Mouse (Mus musculus): ENCODE data around the gene Ryr3. TPM values are rescaled to one million over a fixed set of nuclear protein-coding genes. Genes with fewer than 3 reads are reported as not detected.
"Not testable (repeated sequence)": the region's sequence is repeated elsewhere in the genome, so short reads cannot be mapped to it uniquely, and the experiment has no call there.

Gene Ryr3
- polyA plus RNA-seq, 1 experiment: 0.61 TPM

- WGBS: 77% methylated on average over 4 of the region's 4 CpGs
- no peak for DNase-seq (ENCODE audit: low read depth, low spot score)
These were observed 101.5 kb downstream of the Ryr3 start for GRCm38 (mm10) chr2:113115248-113115896.

GRCm38 (mm10) chr2:113104609-113105008 lies 112.3 kb downstream of the Ryr3 start:
- whole genome bisulfite sequencing: 68% methylated on average over 6 of the region's 6 CpGs

GRCm38 (mm10) chr2:113095184-113095583 lies 121.7 kb downstream of the Ryr3 start:
- DNase-seq (ENCODE audit: low read depth, low spot score): no peak
- WGBS: 66% methylated on average over 4 of the region's 4 CpGs

More at GRCm38 (mm10) chr2:113104609-113105008, 112.3 kb downstream of the Ryr3 start:
- no peak for DNase-seq (ENCODE audit: low read depth, low spot score)

GRCm38 (mm10) chr2:113094088-113094487 lies 122.8 kb downstream of the Ryr3 start:
- 89% methylated on average over 6 of the region's 6 CpGs for WGBS
- DNase-seq (ENCODE audit: low read depth, low spot score): no peak

DNA sequence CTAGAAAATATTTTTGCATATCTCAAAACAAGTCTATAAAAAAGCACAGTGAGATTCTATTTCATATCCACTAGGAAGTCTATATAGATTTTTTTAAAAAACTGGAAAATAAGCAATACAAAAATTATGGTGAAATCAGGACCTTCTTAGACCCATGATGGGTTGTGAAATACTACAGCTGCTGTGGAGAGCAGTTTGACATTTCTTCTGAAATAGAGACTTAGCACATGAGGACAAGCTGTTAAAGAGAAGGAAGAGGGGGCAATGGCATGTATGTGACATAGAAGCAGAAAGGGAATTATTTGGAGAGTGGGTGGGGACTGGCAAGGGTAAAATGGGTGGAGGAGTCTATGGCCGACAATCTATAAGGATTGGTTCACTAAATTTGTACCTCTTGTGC lies 124.1 kb downstream of the Ryr3 start:
- DNase-seq (ENCODE audit: low read depth, low spot score): no peak

DNA sequence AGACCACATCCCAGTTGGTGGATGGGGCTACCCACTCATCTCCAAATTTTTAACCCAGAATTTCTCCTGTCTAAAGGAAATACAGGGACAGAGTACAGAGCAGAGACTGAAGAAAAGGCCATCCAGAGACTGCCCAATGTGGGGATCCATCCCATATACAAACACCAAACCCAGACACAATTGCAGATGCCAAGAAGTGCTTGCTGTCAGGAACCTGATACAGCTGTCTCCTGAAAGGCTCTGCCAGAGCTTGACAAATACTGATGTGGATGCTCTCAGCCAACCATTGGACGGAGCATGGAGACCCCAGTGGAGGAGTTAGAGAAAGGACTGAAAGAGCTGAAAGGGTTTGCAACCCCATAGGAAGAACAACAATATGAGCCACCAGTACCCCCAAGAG lies 125.6 kb downstream of the Ryr3 start:
- not testable (repeated sequence) for DNase-seq (ENCODE audit: low read depth, low spot score)
- 71% methylated on average over 1 of the region's 1 CpGs for WGBS

More for the DNA sequence above, 124.1 kb downstream of the Ryr3 start:
- WGBS: 71% methylated on average over 1 of the region's 1 CpGs

DNA sequence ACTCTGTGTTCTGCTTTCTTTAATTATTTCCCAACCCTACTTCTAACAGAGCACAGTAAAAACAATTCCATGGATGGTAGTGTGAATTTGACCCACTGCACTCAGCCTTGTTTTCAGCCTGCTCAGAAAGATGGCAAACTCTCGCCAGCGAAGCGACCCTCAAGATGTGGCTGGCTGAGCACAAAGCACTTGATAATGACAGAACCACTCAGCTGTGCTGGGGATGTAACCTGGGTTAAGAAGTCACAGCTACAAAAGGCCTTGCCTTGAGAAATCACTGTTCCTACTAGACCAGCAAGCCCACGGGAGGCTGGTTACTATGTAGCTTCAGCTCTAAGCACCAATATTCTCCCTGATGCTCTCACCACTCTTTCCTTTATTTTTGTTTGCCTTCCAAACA lies 140.5 kb downstream of the Ryr3 start:
- 88% methylated on average over 4 of the region's 4 CpGs for WGBS
- no peak for DNase-seq (ENCODE audit: low read depth, low spot score)

DNA sequence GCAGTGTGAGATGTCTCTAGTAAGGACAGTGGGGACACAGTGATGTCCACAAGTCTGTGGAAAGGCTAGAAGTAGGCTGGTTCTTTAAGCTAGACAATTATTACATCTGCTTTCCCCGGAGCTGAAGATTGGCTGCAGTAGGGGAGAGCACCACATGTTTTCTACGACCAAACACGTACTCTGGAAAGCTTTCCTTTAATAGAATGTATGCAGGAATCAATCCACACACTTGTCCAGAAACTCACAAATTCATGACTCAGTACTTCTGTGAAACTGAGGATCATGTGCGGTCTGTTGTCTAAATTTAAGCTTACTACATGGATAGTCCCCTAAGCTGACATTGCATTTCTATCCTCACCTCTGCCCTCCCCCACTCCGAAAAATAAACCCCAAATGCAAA lies 157.5 kb downstream of the Ryr3 start:
- no peak for DNase-seq (ENCODE audit: low read depth, low spot score)
- 73% methylated on average over 5 of the region's 5 CpGs for WGBS

DNA sequence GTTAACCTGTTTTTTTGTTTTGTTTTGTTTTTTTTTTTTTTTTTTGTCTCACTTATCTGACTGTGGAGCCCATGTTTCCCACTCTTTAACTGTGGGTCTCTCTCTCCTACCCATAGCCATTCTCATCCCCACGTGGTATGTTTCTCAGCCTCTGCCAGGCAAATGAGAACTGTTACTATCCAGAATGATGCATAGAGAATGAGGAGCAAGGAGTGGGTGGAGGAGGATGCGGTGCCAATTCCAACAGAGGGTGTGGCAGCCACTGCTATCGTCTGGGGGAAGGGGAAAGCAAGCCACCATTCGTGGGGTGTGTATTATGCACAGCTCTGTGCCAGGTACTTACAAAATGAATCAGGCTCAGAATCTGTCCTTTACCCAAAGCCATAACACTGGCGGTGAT lies 158.0 kb downstream of the Ryr3 start:
- no peak for DNase-seq (ENCODE audit: low read depth, low spot score)
- 44% methylated on average over 5 of the region's 5 CpGs for WGBS

DNA sequence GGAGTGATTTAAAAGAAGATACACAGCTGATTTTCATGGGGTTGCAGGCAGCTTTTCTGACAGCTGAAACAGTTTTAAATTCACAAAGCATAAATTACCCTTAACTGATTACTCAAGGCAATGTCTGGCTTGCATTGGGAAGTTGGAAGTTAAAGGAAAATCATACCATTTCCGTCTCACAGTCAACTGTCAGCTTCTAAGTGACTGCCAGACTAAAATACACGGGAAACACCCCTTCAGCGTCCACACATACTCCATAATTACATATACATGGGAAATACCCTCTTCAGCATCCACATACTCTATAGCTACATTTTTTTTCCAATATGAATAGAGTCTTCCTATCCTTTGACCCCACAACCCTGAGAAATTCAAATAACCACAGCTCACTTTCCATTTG lies 158.8 kb downstream of the Ryr3 start:
- DNase-seq (ENCODE audit: low read depth, low spot score): no peak
- 54% methylated on average over 3 of the region's 3 CpGs for WGBS

DNA sequence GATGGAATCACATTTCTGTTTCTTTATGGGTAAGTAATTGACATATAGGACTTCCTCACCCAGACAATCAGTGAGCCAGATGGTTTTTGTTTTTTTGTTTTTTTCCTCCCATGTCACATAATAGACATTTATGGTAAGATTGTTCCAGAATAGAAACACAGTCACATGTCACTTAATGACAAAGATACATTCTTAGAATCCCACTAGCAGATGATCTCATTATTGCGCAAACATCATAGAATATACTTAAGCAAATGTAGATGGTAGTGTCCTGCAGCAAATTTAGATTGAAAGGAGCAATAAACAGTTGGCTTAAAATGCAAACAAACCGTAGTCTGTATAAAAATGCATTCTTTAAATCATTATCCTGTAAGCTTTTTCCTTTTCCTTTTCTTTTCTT lies 161.3 kb downstream of the Ryr3 start:
- DNase-seq (ENCODE audit: low read depth, low spot score): no peak
- 74% methylated on average over 2 of the region's 2 CpGs for WGBS

GRCm38 (mm10) chr2:113049831-113050230 lies 167.1 kb downstream of the Ryr3 start:
- 18% methylated on average over 1 of the region's 1 CpGs for WGBS
- DNase-seq (ENCODE audit: low read depth, low spot score): no peak

DNA sequence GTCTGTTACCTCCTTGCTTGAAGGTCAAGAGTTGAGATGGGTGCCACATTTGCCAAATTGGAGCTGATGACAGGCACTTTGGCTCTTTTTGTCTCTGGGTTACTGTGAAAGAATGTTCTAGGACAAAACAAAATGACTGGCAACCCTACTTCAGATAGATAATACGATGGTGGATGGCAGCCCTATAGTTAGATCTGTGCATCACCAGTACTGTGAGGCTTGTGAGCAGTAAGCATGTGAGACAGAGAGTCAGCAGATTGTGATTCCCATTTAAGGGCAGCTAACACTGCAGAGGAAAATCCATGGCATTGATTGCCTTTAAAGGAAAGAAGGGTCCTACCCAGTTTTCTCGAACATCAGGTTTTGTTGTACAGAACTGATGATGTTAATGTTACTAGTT lies 180.3 kb downstream of the Ryr3 start:
- 75% methylated on average over 2 of the region's 2 CpGs for WGBS
- DNase-seq (ENCODE audit: low read depth, low spot score): no peak

DNA sequence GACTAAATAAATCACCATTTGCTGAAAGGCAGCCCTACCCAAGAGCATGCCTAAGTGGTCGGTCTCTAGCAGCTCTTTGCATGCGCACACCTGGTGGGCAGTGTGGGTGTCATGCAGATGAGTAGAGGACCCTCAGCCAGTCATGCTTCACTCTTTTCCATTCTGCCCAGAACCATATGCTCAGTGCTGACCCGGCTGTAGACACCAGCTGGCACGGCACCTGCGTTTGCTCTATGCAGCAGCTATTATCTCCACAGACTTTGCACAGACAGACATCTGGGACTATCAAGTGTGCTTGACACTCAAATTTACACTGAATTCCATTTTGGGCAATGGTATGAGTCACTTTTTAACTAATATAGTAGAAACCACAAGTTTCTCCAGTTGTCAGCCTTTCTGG lies 186.2 kb downstream of the Ryr3 start:
- WGBS: 82% methylated on average over 5 of the region's 5 CpGs
- no peak for DNase-seq (ENCODE audit: low read depth, low spot score)

DNA sequence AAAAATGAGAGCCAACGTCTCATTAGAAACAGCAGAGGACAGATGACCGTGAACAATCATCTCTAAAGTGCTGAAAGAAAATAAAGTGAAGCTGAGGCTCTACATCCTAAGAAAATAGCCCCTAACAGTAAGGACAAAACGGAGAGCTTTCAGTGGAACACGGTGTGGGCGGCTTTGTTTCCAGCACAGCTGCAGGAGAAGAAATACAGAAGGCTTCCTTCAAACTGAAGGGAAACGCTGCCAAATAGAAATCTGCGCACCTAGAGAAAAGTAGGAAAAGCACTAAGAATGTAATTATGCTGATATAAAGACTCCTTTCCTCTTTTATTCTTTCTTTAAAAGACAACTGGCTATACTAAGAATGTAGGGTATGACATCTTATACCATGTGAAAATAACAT lies 197.0 kb downstream of the Ryr3 start:
- DNase-seq (ENCODE audit: low read depth, low spot score): no peak
- WGBS: 75% methylated on average over 7 of the region's 7 CpGs

GRCm38 (mm10) chr2:113018278-113018677 lies 198.6 kb downstream of the Ryr3 start:
- no peak for DNase-seq (ENCODE audit: low read depth, low spot score)
- 54% methylated on average over 1 of the region's 1 CpGs for WGBS

DNA sequence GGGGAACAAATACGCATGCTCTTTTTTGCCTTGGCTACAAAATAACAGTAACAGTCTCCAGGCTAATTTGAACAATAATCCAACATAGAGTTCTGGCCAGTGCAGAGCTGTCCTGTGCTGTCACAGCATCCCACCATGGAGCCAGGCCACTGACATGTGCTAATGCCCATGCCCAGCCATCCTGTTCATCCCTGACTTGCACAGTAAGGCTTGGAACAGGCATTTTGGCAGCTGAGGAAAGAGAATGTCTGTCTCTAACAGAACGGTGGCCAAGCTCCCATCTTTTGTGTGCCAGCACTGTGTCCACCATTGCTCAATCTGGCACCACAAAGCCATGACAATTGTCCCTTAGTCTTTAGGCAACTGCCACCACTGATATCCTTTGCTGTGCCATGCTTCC lies 200.7 kb downstream of the Ryr3 start:
- DNase-seq (ENCODE audit: low read depth, low spot score): no peak
- 73% methylated on average over 2 of the region's 2 CpGs for WGBS

DNA sequence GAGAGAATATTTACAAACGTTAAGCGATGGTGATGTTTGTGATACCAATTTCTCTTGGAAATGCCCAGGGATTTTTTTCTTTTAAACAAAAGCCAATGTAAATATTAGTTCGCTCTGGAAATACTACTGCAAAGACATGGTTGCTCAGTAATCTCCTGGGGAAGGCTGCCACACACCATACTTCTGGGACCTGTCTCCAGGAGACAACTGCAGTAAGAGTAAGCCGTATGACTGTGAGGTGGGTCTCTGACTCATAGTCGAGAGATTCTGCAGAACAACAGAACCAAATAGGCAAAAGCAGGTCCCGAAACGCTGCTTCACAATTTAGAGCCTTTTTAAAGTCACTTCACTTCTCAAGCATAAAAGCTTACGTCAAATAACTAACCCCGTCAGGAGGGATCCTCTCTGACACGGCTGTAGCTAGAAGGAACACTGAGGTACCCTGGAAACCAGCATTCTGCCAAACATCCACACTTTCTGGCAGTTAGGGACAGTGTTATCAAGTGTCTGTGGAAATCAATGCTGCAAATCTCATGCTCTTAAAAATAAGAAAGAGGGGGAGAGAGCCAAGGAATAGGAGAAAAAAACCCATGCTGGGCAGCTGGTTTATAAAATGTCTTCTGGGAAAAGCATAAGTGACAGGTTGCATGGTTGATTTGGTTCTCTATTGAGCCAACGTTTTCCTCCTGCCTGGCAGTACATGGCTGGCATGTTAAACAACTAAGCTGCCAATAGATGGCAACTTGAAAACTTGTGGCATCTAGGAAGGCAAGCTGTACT lies 207.7 kb downstream of the Ryr3 start:
- WGBS: 55% methylated on average over 11 of the region's 11 CpGs
- no peak for DNase-seq (ENCODE audit: low read depth, low spot score)

DNA sequence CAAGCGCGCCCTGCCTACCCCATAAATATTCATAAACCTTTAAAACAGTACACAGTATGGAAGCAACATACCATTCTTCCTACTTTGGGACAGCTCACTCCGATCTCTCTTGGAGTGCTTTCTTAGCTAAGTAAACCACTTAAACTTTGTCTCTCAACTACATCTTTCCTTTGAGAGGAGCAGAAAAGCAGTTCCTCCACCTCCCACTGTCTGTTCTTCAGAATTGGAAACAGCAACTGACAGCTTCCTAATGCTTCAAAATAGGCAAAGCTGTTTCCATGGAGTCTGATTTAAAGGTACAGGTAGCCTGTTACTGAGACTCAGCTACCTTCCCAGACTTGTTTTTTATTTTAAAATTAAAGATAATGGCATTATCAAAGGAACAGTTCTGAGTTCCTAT lies 218.4 kb downstream of the Ryr3 start:
- 82% methylated on average over 3 of the region's 3 CpGs for WGBS
- no peak for DNase-seq (ENCODE audit: low read depth, low spot score)

- WGBS: 75% methylated on average over 1 of the region's 1 CpGs
- DNase-seq (ENCODE audit: low read depth, low spot score): no peak
These were observed 233.9 kb downstream of the Ryr3 start for GRCm38 (mm10) chr2:112982908-112983510.
